Mouse (Mus musculus): ENCODE data around the gene Dcun1d4. TPM values are rescaled to one million over a fixed set of nuclear protein-coding genes. Genes with fewer than 3 reads are reported as not detected.
"Not testable (repeated sequence)": the region's sequence is repeated elsewhere in the genome, so short reads cannot be mapped to it uniquely, and the experiment has no call there.

Gene Dcun1d4
- total RNA-seq (2022): 10 to 100 TPM in 3 of 4 experiments, 1 to 10 TPM in 1; 6.9 to 11.6 (median 10.1) TPM

DNA sequence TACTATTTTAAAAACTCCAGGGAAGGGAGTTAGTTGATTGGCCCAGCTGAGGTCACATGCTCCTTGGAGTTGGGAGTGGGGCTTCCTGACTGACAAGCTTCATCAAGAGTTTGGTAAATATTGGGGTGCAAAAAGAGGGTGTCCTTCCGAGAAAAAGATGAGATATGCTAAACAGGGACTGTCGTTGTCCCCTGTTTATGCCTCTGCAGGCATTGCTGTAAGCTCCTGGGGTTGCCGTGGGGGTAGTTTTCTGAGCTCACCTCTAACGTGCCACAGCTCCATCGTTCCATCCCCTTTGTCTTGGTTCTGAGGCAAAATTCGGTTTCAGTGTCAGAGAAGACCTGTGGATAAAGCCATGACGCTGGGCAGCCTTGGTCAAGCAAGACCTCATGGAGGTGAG is at the start of gene Dcun1d4:
TSS of gene Dcun1d4 (plus strand) at position 301 of the 400 bp plus-strand sequence.
- no peak for DNase-seq (ENCODE audit: low spot score in 2 of 2)

DNA sequence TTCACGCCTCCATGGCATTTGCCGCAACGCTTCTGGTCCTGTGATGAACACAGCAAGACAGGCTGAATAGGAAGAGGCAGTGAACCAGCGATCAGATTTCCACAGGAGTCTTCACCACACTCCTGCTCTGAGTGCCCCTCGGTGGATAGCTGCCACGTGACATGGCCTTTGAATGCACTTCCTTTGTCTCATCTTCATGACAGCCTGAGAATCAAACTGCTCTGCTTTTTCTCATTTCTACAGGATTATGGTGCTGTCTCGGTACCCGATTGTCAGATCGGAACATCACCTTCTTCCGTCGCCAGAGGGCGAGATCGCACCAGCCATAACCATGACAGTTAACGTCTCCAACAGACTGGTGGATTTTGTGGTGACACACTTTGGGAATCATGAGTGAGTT is 49.2 kb upstream of the Dcun1d4 start:
- DNase-seq (ENCODE audit: low spot score in 2 of 2): peak; percentile 31

GRCm38 (mm10) chr5:73432805-73433204 is 48.0 kb upstream of the Dcun1d4 start:
- DNase-seq (ENCODE audit: low spot score in 2 of 2): no peak

DNA sequence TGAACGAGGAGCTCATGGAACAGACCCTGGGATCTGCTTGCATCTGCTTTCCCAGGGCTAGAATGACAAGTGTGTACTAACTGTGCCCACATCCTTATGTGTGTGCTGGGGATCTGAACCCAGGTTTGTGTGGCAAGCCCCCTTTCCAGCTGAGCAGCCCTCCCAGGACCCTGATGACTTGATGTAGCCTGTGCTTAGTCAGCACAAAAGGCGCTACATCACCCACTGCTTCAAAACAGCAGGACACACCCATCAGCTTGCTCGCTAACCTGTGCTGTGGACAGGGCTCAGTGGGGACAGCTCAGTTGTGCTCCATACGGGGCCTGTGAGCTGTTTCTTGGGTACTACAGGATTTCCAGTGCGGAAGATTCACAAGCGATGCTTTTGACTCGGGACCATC is 46.0 kb upstream of the Dcun1d4 start:
- DNase-seq (ENCODE audit: low spot score in 2 of 2): no peak

DNA sequence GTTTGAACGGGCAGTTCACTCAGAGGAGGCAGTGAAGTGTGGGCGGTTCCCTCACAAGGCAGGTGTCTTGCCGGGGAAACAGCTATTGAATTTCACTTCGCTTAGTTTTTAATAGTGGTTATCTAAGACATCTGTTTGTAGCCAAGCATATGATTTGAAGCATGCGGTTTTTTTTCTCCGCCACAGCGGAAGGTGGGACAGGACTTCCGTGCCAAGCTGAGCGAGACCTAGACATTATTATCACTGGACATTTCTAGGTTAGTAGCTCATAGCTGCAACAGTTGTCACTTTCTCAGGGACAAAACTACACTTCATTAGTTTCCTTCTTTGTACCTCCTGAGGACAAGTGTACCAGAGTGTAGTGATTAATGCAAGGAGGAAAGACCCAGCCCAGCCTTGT is 38.6 kb upstream of the Dcun1d4 start:
- no peak for DNase-seq (ENCODE audit: low spot score in 2 of 2)

DNA sequence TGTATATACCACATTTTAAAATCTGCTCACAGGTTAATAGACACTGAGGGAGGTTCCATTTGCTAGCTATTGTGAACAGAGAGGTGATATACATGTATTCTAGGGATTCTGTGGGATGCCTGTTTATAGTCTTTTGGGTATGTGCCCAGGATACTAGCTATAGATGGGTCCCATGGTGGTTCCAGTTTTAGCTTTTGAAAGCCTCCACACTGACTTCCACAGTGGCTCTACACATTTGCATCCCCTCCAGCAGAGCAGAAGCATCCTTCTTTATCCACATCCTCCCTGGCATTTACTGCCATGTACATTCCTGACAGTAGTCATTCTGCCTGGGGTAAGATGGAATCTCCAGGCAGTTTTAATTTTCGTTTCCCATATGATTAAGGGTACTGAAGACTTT is 30.5 kb upstream of the Dcun1d4 start:
- DNase-seq (ENCODE audit: low spot score in 2 of 2): no peak

DNA sequence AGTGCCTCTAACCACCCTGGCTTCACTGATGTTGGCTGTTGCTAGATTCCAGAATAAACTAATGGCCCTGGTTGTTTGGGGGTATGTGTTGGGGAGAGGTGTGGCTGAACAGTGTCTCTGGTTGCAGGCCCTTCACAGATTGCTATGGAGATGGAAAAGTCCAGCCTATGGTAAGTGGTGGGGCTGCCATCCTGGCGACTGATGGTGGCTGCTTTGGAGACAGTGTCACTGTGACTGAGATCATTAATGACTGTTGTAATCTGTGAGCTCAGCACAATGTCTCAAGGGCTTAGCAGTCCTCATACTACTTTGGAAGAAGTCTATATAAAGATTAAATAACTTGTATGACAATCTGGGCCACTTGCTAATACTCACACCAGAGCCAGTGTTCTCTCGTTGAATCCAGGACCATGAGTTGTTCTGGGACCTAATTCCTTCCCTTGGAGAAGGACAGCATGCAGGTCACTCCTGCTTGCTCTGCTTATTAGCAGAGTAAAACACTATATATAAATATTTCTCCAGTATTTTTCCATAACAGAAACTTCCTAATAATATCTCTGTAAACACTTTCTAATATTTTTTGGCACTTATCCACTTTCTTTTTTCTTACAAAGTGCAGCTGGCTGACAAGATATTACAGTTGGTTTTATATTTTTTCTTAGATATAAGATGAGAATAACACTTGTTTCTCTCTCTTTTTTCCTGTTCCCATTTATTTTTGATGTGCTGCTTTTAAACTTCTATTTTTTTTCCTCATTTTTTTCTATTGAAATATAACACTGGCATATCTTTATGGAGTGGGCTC is 26.1 kb upstream of the Dcun1d4 start:
- DNase-seq (ENCODE audit: low spot score in 2 of 2): no peak

DNA sequence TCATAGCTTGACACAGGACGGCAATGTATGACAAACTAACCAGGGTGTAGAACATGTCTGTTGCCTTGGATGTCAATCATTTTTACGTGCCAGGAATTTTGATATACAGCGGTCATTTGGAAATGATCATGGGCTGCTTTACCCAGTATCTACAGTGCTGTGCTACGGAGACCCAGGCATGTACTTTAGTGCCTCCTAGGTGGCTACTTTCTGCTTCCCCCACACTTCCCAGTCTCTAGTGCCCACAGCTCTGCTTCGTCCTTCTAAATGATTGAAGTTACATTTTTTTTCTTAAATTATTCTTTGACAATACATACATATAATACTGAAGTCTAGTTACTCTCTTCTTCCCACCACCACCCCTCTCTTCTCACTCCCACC is 25.5 kb upstream of the Dcun1d4 start:
- no peak for DNase-seq (ENCODE audit: low spot score in 2 of 2)

DNA sequence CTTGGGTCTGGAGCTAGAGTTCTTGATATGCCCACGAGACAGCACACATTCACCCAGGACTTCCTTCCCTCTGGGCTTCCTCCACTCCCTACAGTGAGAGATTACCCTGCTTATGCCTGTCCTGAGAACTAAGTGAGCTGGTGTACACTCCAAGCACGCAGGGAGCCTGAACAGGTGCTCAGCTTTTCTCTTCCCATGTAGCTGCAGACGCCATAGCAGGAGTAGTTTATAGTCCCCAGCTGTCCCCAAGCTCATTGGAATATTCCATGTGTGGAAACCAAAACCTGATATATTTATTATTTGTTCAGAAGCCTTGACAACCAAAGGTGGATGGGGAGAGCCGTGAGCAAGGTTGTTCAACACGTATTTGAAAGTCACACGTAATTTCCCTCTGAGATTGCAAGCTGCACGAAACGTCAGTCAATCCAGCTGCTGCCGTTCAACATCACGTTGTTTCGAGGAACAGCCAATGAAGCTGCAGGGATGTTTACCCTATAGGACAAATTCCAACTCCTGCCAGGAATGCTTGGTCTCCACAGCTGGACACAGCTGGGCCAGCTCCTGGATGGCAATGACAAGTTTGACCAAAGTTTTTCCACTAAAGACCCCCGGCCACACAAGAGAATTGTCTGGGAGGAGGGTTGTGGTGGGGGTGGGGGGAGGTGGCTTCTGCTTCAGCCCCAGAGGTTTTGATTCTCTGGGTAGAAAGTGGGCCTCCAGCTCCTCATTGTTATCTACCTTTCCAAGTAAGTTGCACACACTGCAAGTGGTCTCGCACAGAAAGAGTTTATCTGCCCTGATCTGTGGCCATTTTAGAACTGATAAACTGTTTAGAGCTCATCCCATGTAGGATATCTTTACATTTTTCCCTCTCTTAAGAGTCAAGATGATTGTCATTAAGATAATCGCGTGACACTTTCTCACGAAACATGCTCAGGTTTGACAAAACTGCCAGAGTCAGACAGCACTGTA is 12.1 kb upstream of the Dcun1d4 start:
- DNase-seq (ENCODE audit: low spot score in 2 of 2): no peak

GRCm38 (mm10) chr5:73474412-73475405 is 6.1 kb upstream of the Dcun1d4 start:
- no peak for DNase-seq (ENCODE audit: low spot score in 2 of 2)

DNA sequence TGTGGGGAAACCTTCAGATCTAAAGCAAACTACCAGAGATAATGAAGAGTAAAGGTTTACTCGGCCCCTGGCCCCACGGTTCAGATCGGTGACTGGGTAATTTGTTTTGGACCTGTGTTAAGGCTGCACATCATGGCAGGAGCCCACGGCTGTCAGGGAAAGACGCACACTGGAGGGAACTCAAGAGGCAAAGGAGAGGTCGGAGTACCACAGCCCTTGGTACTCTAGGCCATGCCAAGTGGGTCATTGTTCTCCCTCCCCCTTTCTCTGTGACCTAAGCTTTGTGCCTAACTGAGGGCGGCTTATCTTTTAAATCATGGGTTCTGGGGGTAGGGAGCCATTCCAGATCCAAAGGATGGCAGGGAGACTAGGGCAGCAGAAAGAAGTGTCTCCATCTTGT is 601 bp downstream of the Dcun1d4 start:
- no peak for DNase-seq (ENCODE audit: low spot score in 2 of 2)

DNA sequence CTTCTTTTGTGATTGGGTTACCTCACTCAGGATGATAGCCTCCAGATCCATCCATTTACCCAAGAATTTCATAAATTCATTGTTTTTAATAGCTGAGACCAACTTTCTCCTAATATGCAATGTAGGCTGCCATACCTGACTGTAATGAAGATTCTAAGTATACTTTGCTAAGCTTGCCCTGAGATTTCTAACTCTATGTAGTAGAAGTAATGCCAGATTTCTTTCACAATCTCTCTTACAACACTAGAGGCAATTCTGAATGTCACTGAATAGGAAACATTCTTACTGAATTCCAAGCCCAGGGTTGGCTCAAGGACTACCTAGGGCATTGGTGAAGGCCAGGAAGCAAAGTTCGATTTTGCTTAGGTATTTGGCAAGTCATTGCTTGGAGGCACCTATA is 1.6 kb downstream of the Dcun1d4 start:
- DNase-seq (ENCODE audit: low spot score in 2 of 2): not testable (repeated sequence)

GRCm38 (mm10) chr5:73484016-73484615 is 3.3 kb downstream of the Dcun1d4 start:
- DNase-seq (ENCODE audit: low spot score in 2 of 2): no peak

DNA sequence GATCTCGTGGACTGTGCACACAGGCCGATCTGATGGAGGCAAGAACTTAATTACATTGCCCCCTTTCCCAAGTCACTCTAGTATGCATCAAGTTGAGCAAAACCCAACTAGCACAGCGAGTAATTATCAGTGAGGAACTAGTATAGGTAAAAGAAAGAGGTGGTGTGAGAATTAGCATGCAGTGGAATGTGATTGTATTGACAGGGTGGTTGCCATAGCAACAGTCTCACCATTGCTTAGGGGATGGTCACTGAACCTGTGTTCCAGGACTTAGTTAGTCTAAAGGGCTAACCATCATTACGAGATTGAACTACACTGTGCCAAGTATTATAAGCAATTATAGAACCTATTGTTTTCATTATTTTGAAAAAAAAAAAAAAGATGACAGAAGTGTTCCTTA is 5.7 kb downstream of the Dcun1d4 start:
- DNase-seq (ENCODE audit: low spot score in 2 of 2): no peak

GRCm38 (mm10) chr5:73489915-73490314 is 9.1 kb downstream of the Dcun1d4 start:
- no peak for DNase-seq (ENCODE audit: low spot score in 2 of 2)

- DNase-seq (ENCODE audit: low spot score in 2 of 2): peak; percentile 99 to 100
Observed at GRCm38 (mm10) chr5:73490596-73491073, 9.8 kb downstream of the Dcun1d4 start.

- DNase-seq (ENCODE audit: low spot score in 2 of 2): peak in 1 of 2 experiments; percentile 14
Observed at GRCm38 (mm10) chr5:73491074-73491836, 10.5 kb downstream of the Dcun1d4 start.

GRCm38 (mm10) chr5:73491837-73492720 is 11.3 kb downstream of the Dcun1d4 start:
- DNase-seq (ENCODE audit: low spot score in 2 of 2): peak; percentile 73 to 80

DNA sequence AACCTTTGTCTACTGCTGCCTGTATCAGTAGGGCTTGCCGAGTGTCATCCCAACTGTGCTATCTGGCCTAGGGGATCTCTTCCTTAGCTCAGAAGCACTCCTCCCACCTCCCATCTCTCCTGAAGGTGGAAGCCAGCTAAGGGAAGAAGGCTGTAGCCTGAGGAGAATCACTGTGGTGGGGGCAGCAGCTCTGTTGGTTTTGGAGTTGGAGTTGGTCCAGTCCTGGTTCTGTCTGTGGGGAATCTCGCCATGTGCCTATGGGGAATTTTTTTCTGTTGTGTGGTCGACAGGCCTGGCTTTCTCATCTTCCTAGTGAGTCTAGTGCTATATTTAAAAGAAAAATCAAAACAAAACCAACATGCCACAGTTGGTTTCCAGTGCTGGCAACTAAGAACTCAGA is 16.6 kb downstream of the Dcun1d4 start:
- DNase-seq (ENCODE audit: low spot score in 2 of 2): no peak

Measured in gastrocnemius, adult 8-10 months (tissue).